Mouse (Mus musculus): ENCODE measurements at regions not wholly inside any gene's neighbourhood (a gene's known extent, or its start where the extent isn't known, plus 50 kb on each side); places are given as distances from the start of the nearest gene placed in this dataset.

- Histone ChIP-seq H3K9ac (replicated peaks; ENCODE audit: low read length) (no peak overlapping the region), H3K4me2 (ENCODE audit: low read depth, low read length) (no peak overlapping the region), H3K4me3 (ENCODE audit: low read length) (no peak overlapping the region), H3K9me3 (ENCODE audit: low read length) (no peaks in the 10 kb centered on the region), H3K36me3 (ENCODE audit: insufficient read depth, low read length) (no peaks in the 10 kb centered on the region), H3K27me3 (ENCODE audit: insufficient read depth, low read length) (no peaks in the 10 kb centered on the region), H3K4me1 (ENCODE audit: insufficient read depth, low read length) (no peaks in the 10 kb centered on the region), H3K27ac (no peak overlapping the region)
- 82% methylated on average over 4 of the region's 4 CpGs for WGBS
- no peak for TF ChIP-seq CTCF (IDR thresholded peaks at IDR 0.05; ENCODE audit: low read depth)
- DNase-seq (ENCODE audit: low spot score) = no peak
- no peak for ATAC-seq
These were observed 196.3 kb downstream of the Etv1 start for GRCm38 (mm10) chr12:38975508-38975907.

- no peak overlapping the region for H3K27ac ChIP-seq
- H3K9ac ChIP-seq (replicated peaks; ENCODE audit: low read length) = no peak overlapping the region
- H3K36me3 ChIP-seq (ENCODE audit: insufficient read depth, low read length) = no peaks in the 10 kb centered on the region
- no peak for DNase-seq (ENCODE audit: low spot score)
- no peak overlapping the region for H3K4me3 ChIP-seq (ENCODE audit: low read length)
- H3K4me1 ChIP-seq (ENCODE audit: insufficient read depth, low read length) = no peaks in the 10 kb centered on the region
- TF ChIP-seq CTCF (IDR thresholded peaks at IDR 0.05; ENCODE audit: low read depth) = no peak
- H3K9me3 ChIP-seq (ENCODE audit: low read length) = no peaks in the 10 kb centered on the region
- H3K4me2 ChIP-seq (ENCODE audit: low read depth, low read length) = no peak overlapping the region
- ATAC-seq = no peak
- no peaks in the 10 kb centered on the region for H3K27me3 ChIP-seq (ENCODE audit: insufficient read depth, low read length)
These were observed 203.2 kb downstream of the Etv1 start for GRCm38 (mm10) chr12:38982423-38982822.

GRCm38 (mm10) chr12:38985909-38986308, 206.7 kb downstream of the Etv1 start:
- no peak for ATAC-seq
- no peaks in the 10 kb centered on the region for H3K27me3 ChIP-seq (ENCODE audit: insufficient read depth, low read length)
- no peaks in the 10 kb centered on the region for H3K9me3 ChIP-seq (ENCODE audit: low read length)
- no peak overlapping the region for H3K27ac ChIP-seq
- 93% methylated on average over 2 of the region's 2 CpGs for whole genome bisulfite sequencing
- TF ChIP-seq CTCF (IDR thresholded peaks at IDR 0.05; ENCODE audit: low read depth) = no peak
- no peak overlapping the region for H3K4me2 ChIP-seq (ENCODE audit: low read depth, low read length)
- H3K36me3 ChIP-seq (ENCODE audit: insufficient read depth, low read length) = no peaks in the 10 kb centered on the region
- no peak overlapping the region for H3K9ac ChIP-seq (replicated peaks; ENCODE audit: low read length)
- no peaks in the 10 kb centered on the region for H3K4me1 ChIP-seq (ENCODE audit: insufficient read depth, low read length)
- H3K4me3 ChIP-seq (ENCODE audit: low read length) = no peak overlapping the region
- DNase-seq (ENCODE audit: low spot score) = no peak

- ATAC-seq (no peak), DNase-seq (ENCODE audit: low spot score) (no peak)
- Histone ChIP-seq H3K4me1 (ENCODE audit: insufficient read depth, low read length) (no peaks in the 10 kb centered on the region), H3K4me3 (ENCODE audit: low read length) (no peak overlapping the region), H3K36me3 (ENCODE audit: insufficient read depth, low read length) (no peaks in the 10 kb centered on the region), H3K4me2 (ENCODE audit: low read depth, low read length) (no peak overlapping the region), H3K27ac (no peak overlapping the region), H3K9me3 (ENCODE audit: low read length) (no peaks in the 10 kb centered on the region), H3K27me3 (ENCODE audit: insufficient read depth, low read length) (no peaks in the 10 kb centered on the region), H3K9ac (replicated peaks; ENCODE audit: low read length) (no peak overlapping the region)
- WGBS = 77% methylated on average over 3 of the region's 3 CpGs
- TF ChIP-seq CTCF (IDR thresholded peaks at IDR 0.05; ENCODE audit: low read depth) = no peak
These were observed 207.2 kb downstream of the Etv1 start for GRCm38 (mm10) chr12:38986346-38986745.

- DNase-seq (ENCODE audit: low spot score) (no peak), ATAC-seq (no peak)
- Histone ChIP-seq H3K27ac (no peak overlapping the region), H3K4me3 (ENCODE audit: low read length) (no peak overlapping the region), H3K9me3 (ENCODE audit: low read length) (no peaks in the 10 kb centered on the region), H3K9ac (replicated peaks; ENCODE audit: low read length) (no peak overlapping the region), H3K36me3 (ENCODE audit: insufficient read depth, low read length) (no peaks in the 10 kb centered on the region), H3K27me3 (ENCODE audit: insufficient read depth, low read length) (no peaks in the 10 kb centered on the region), H3K4me2 (ENCODE audit: low read depth, low read length) (no peak overlapping the region), H3K4me1 (ENCODE audit: insufficient read depth, low read length) (no peaks in the 10 kb centered on the region)
- no peak for TF ChIP-seq CTCF (IDR thresholded peaks at IDR 0.05; ENCODE audit: low read depth)
These were observed 208.1 kb downstream of the Etv1 start for GRCm38 (mm10) chr12:38987277-38987676.

- WGBS = 84% methylated on average over 4 of the region's 4 CpGs
- ATAC-seq (no peak), DNase-seq (ENCODE audit: low spot score) (no peak)
- no peaks in the 10 kb centered on the region for H3K36me3 ChIP-seq (ENCODE audit: insufficient read depth, low read length)
- H3K4me2 ChIP-seq (ENCODE audit: low read depth, low read length) = no peak overlapping the region
- no peaks in the 10 kb centered on the region for H3K27me3 ChIP-seq (ENCODE audit: insufficient read depth, low read length)
- no peak for TF ChIP-seq CTCF (IDR thresholded peaks at IDR 0.05; ENCODE audit: low read depth)
- no peak overlapping the region for H3K27ac ChIP-seq
- H3K4me3 ChIP-seq (ENCODE audit: low read length) = no peak overlapping the region
- no peaks in the 10 kb centered on the region for H3K9me3 ChIP-seq (ENCODE audit: low read length)
- H3K4me1 ChIP-seq (ENCODE audit: insufficient read depth, low read length) = no peaks in the 10 kb centered on the region
- H3K9ac ChIP-seq (replicated peaks; ENCODE audit: low read length) = no peak overlapping the region
These were observed 208.6 kb downstream of the Etv1 start for GRCm38 (mm10) chr12:38987819-38988218.

GRCm38 (mm10) chr12:39027179-39027578, 248.0 kb downstream of the Etv1 start:
- peak; percentile 57 for DNase-seq (ENCODE audit: low spot score)
- no peaks in the 10 kb centered on the region for H3K36me3 ChIP-seq (ENCODE audit: insufficient read depth, low read length)
- H3K9me3 ChIP-seq (ENCODE audit: low read length) = no peaks in the 10 kb centered on the region
- H3K4me3 ChIP-seq (ENCODE audit: low read length) = no peak overlapping the region
- H3K4me1 ChIP-seq (ENCODE audit: insufficient read depth, low read length) = no peaks in the 10 kb centered on the region
- H3K9ac ChIP-seq (replicated peaks; ENCODE audit: low read length) = no peak overlapping the region
- no peak for ATAC-seq
- TF ChIP-seq CTCF (IDR thresholded peaks at IDR 0.05; ENCODE audit: low read depth) = no peak
- H3K4me2 ChIP-seq (ENCODE audit: low read depth, low read length) = no peak overlapping the region
- H3K27ac ChIP-seq = no peak overlapping the region
- H3K27me3 ChIP-seq (ENCODE audit: insufficient read depth, low read length) = no peaks in the 10 kb centered on the region
- WGBS = 41% methylated on average over 2 of the region's 2 CpGs

Data from hindbrain, postnatal 0 days (tissue).